Mouse (Mus musculus): ENCODE measurements around the gene Lcor. TPM values are rescaled to one million over a fixed set of nuclear protein-coding genes. Genes with fewer than 3 reads are reported as not detected.

The Lcor gene
- total RNA-seq, 2 experiments from 2014 or later: 11.7 to 13.0 TPM

Small RNAs within 50 kb of the gene (microRNA-seq; reads per million reads assigned to microRNA genes)
- gene Mir8091: 0 reads per million in 2 experiments

Other genes starting within 250 kb of the Lcor start
- 10 to 100 TPM; 88.2 to 90.8 TPM for gene Tm9sf3, start 218.6 kb upstream of the Lcor start, total RNA-seq (2021)
- gene Pik3ap1, start 97.5 kb upstream of the Lcor start, total RNA-seq (2021): 1 to 10 TPM; 1.5 TPM
- 10 to 100 TPM in 1 of 2 experiments, 1 to 10 TPM in 1; 8.9 to 11.0 TPM for gene Gm340, start 99.7 kb downstream of the Lcor start, total RNA-seq (2021)

All from heart, postnatal 14 days (tissue).